Mouse (Mus musculus): ENCODE data around the gene Cabp2. TPM values are rescaled to one million over a fixed set of nuclear protein-coding genes. Genes with fewer than 3 reads are reported as not detected.

Gene Cabp2
- polyA plus RNA-seq, 1 experiment = not detected

DNA sequence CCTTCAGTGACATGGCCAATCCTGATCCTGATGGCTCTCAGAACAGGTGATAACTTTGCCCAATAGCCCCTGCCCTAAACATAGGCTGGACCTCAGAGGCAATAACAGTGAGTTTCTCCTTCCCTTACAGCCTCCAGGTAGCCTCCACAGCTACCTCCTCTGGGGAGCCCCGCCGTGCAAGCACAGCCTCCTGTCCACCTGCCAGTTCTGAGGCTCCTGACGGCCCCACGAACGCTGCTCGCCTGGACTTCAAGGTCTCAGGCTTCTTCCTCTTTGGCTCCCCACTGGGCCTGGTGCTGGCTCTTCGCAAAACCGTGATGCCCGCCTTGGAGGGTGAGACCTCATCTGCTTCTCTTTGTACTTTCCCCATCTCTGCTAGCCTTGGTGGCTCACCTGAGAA, 27.2 kb downstream of the Cabp2 start:
- Histone ChIP-seq H3K4me3 (ENCODE audit: insufficient read depth, low read length) (no peak overlapping the region), H3K4me1 (ENCODE audit: control insufficient read depth, insufficient read depth, low read length) (0 out of 2 replicates have a peak, but pooled peaks cover 2% of the 10 kb centered on the region), H3K27ac (ENCODE audit: insufficient read depth, low read length) (no peak overlapping the region)
- TF ChIP-seq CTCF (IDR thresholded peaks at IDR 0.05; ENCODE audit: extremely low read depth, insufficient read depth, low read length) = no peak
- TF ChIP-seq POLR2A (IDR thresholded peaks at IDR 0.05; ENCODE audit: extremely low read depth, insufficient read depth, low read length) = no peak

DNA sequence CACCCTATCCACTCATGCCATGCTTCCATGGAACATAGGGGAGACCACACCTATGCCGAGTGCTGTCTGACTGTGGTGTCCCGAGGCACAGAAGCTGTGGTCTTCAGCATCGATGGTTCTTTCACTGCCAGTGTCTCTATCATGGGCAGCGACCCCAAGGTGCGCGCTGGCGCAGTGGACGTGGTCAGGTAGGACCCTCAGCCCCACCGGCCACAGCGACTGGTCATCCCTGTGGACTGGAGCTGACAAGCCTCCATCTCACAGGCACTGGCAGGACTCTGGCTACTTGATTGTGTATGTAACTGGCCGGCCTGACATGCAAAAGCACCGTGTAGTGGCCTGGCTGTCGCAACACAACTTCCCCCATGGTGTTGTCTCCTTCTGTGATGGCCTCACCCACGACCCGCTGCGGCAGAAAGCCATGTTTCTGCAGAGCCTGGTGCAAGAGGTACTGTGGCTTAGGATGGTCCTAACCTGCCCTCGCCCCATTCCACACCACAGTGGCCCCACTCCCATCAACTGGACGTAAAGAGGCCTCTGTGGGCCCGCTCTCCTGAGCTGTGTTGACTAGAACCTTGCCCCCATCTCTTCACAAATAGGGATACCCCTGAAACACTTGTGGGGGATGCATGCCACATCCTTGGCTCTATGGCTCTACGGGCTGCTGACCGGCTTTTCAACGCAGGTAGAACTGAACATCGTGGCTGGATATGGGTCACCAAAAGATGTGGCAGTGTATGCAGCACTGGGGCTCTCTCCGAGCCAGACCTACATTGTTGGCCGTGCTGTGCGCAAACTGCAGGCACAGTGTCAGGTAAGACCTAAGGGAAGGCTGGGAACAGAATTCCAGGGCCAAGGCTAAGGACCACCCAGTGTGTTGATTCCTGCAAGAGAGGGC, 30.9 kb downstream of the Cabp2 start:
- 0 out of 2 replicates have a peak, but pooled peaks cover 2% of the 10 kb centered on the region for H3K4me1 ChIP-seq (ENCODE audit: control insufficient read depth, insufficient read depth, low read length)

DNA sequence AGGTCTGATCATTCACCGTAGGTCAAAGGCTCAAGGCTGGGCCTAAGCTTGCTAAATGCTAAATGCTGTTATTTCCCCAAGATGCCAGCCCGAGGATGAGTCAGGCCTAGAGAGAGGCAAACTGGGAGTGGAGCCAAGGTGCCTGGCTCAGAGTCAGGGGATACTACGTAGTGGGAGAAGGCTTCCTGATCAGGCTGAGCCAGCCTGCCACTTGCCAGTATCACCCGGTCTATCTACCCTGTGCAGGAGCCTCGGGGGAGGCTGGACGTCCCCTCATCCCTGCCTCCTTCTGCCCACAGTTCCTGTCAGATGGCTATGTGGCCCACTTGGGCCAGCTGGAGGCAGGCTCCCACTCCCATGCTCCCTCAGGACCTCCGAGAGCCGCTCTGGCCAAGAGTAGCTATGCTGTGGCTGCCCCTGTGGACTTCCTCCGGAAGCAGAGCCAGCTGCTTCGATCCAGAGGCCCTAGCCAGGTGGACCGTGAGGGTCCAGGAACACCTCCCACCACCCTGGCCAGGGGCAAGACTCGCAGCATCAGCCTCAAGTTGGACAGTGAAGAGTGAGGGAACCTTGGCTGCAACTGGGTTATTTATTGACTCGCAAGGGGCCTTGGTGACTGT, 31.9 kb downstream of the Cabp2 start:
- 0 out of 2 replicates have a peak overlapping the region, but pooled peaks have one; percentile 30 for H3K27ac ChIP-seq (ENCODE audit: insufficient read depth, low read length)
- TF ChIP-seq CTCF (IDR thresholded peaks at IDR 0.05; ENCODE audit: extremely low read depth, insufficient read depth, low read length) (no peak), POLR2A (IDR thresholded peaks at IDR 0.05; ENCODE audit: extremely low read depth, insufficient read depth, low read length) (no peak)

More for the DNA sequence above, 30.9 kb downstream of the Cabp2 start:
- Histone ChIP-seq H3K4me3 (ENCODE audit: insufficient read depth, low read length) (no peak overlapping the region), H3K27ac (ENCODE audit: insufficient read depth, low read length) (0 out of 2 replicates have a peak overlapping the region, but pooled peaks have one; percentile 3)
- TF ChIP-seq POLR2A (IDR thresholded peaks at IDR 0.05; ENCODE audit: extremely low read depth, insufficient read depth, low read length) (no peak), CTCF (IDR thresholded peaks at IDR 0.05; ENCODE audit: extremely low read depth, insufficient read depth, low read length) (no peak)

DNA sequence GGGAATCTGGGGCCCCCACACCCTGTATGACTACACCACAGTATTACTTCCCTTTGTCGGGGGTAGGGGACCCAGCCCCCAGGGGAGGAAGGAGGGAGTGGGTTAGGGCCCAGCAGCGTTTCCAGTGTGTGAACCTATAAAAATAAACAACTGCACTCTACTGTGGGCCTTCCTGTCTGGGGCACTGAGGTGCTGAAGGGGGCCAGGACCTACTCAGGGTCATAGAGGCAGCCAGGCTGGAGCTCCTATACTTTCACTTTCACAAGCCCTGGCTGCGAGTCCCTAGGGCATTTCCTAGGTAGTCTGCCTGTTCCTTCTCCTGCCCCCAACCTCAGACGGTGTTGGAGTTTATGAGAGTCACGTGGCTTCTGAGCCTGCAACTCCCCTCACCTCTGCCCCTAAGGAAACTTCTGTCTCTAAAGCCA, 32.4 kb downstream of the Cabp2 start:
- H3K4me1 ChIP-seq (ENCODE audit: control insufficient read depth, insufficient read depth, low read length) = peaks cover 3% of the 10 kb centered on the region; the same call in 1 of the 2 replicates

More for the DNA sequence above, 31.9 kb downstream of the Cabp2 start:
- H3K4me1 ChIP-seq (ENCODE audit: control insufficient read depth, insufficient read depth, low read length) = peaks cover 3% of the 10 kb centered on the region; the same call in 1 of the 2 replicates
- no peak overlapping the region for H3K4me3 ChIP-seq (ENCODE audit: insufficient read depth, low read length)

DNA sequence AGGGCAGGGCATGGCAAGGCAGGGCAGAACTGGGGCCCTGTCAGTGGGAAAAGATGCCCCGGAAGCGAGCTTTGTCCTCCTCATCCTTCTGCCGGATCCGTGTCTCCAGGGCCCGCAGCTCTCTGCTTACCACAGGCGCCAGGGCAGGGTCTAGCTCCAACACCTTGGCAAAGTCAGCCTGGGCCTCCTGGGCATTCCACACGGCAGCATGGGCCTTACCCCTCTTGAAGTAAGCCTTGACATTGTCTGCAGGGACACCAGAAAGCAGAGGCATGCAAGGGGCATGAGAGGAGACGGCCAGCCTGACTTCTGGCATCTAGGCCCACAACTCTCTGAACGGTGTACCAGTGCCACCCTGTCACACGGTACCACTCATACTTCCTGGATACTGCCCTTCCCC, 33.2 kb downstream of the Cabp2 start:
- Histone ChIP-seq H3K4me1 (ENCODE audit: control insufficient read depth, insufficient read depth, low read length) (peaks cover 3% of the 10 kb centered on the region; the same call in 1 of the 2 replicates), H3K4me3 (ENCODE audit: insufficient read depth, low read length) (no peak overlapping the region), H3K27ac (ENCODE audit: insufficient read depth, low read length) (no peak overlapping the region)
- TF ChIP-seq CTCF (IDR thresholded peaks at IDR 0.05; ENCODE audit: extremely low read depth, insufficient read depth, low read length) (no peak), POLR2A (IDR thresholded peaks at IDR 0.05; ENCODE audit: extremely low read depth, insufficient read depth, low read length) (no peak)

More for the DNA sequence above, 32.4 kb downstream of the Cabp2 start:
- Histone ChIP-seq H3K27ac (ENCODE audit: insufficient read depth, low read length) (0 out of 2 replicates have a peak overlapping the region, but pooled peaks have one; percentile 30), H3K4me3 (ENCODE audit: insufficient read depth, low read length) (no peak overlapping the region)
- TF ChIP-seq POLR2A (IDR thresholded peaks at IDR 0.05; ENCODE audit: extremely low read depth, insufficient read depth, low read length) (no peak), CTCF (IDR thresholded peaks at IDR 0.05; ENCODE audit: extremely low read depth, insufficient read depth, low read length) (no peak)

DNA sequence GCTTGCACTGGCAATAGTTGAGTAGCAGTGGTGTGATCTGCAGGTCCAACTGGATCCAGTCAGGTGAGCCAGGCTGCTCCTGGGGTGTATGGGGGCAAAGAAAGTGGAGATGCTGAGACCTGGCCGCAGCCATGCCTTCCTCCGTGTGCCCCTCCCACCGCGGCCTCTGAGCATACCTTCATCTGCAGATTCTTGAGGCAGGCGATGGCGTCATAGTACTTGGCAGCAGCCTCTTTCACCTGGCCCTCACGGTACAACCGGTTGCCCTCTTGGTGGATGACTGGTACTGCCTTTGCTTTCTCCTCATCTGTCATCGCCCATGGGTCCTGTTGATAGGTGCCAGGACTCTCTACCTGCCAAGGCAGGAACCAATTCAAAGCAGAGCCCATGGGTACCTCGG, 33.8 kb downstream of the Cabp2 start:
- H3K4me3 ChIP-seq (ENCODE audit: insufficient read depth, low read length) = no peak overlapping the region
- H3K27ac ChIP-seq (ENCODE audit: insufficient read depth, low read length) = no peak overlapping the region
- TF ChIP-seq CTCF (IDR thresholded peaks at IDR 0.05; ENCODE audit: extremely low read depth, insufficient read depth, low read length) (no peak), POLR2A (IDR thresholded peaks at IDR 0.05; ENCODE audit: extremely low read depth, insufficient read depth, low read length) (no peak)
- H3K4me1 ChIP-seq (ENCODE audit: control insufficient read depth, insufficient read depth, low read length) = peaks cover 3% of the 10 kb centered on the region; the same call in 1 of the 2 replicates

DNA sequence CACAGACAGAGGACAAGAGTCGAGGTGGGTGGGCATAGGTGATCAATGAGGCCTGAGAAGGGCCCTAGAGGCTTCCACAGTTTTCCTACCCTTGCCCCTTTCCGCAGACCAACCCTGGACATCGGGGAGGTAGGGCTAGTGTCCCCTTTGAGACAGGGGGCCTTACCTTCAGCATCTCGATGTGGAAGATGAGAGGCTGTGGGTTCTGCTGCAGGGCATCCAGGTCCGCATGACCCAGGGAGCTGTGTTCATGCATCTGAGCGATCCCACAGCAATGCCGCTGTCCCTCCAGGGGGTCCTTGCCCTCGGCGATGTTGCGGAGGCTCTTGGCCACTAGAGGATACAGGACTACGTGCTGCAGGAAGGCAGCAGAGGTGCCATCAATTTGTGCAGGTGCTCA, 34.4 kb downstream of the Cabp2 start:
- H3K4me3 ChIP-seq (ENCODE audit: insufficient read depth, low read length) = no peak overlapping the region
- no peak overlapping the region for H3K27ac ChIP-seq (ENCODE audit: insufficient read depth, low read length)
- TF ChIP-seq CTCF (IDR thresholded peaks at IDR 0.05; ENCODE audit: extremely low read depth, insufficient read depth, low read length) (no peak), POLR2A (IDR thresholded peaks at IDR 0.05; ENCODE audit: extremely low read depth, insufficient read depth, low read length) (no peak)
- peaks cover 7% of the 10 kb centered on the region for H3K4me1 ChIP-seq (ENCODE audit: control insufficient read depth, insufficient read depth, low read length)

DNA sequence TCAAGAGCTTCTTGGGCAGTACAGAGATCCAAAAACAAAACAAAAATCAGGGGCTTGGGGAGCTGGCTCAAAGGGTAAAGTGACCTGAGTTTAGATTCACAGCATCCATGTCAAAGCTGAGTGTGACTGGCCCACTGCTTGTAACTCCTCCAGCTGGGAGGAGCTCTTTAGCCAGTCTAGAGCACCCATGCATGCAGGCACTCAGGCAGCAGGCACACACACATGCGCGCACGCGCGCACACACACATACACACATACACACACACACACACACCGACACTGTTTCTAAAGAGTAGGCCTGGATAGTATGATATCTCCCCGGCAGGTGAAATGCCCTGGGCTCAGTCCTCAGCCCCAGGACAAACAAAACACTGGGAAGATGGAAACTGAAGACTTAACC, 35.6 kb downstream of the Cabp2 start:
- peaks cover 7% of the 10 kb centered on the region for H3K4me1 ChIP-seq (ENCODE audit: control insufficient read depth, insufficient read depth, low read length)
- TF ChIP-seq POLR2A (IDR thresholded peaks at IDR 0.05; ENCODE audit: extremely low read depth, insufficient read depth, low read length) = no peak
- no peak for TF ChIP-seq CTCF (IDR thresholded peaks at IDR 0.05; ENCODE audit: extremely low read depth, insufficient read depth, low read length)
- H3K27ac ChIP-seq (ENCODE audit: insufficient read depth, low read length) = no peak overlapping the region
- H3K4me3 ChIP-seq (ENCODE audit: insufficient read depth, low read length) = no peak overlapping the region

DNA sequence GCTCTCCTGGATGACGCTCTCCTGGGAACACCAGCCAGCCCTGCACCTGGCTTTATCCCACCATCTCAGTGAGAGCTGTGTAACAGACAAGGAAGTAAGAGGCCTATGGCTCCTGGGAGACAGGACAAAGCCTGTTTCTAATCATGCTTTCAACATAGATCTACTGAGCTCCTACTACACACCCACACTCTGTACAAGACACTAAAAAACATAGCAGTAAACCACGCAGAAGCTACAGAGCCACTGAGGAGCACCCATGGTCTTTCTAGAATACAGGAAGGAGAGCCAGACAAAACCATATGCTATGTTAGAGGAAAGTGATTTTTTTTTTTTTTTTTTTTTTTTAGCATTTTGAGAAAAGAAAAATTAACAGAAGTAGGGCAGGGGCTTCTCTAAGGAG, 37.0 kb downstream of the Cabp2 start:
- H3K4me1 ChIP-seq (ENCODE audit: control insufficient read depth, insufficient read depth, low read length) = peaks cover 5% of the 10 kb centered on the region
- no peak overlapping the region for H3K27ac ChIP-seq (ENCODE audit: insufficient read depth, low read length)
- H3K4me3 ChIP-seq (ENCODE audit: insufficient read depth, low read length) = no peak overlapping the region
- TF ChIP-seq CTCF (IDR thresholded peaks at IDR 0.05; ENCODE audit: extremely low read depth, insufficient read depth, low read length) (no peak), POLR2A (IDR thresholded peaks at IDR 0.05; ENCODE audit: extremely low read depth, insufficient read depth, low read length) (no peak)
